Mouse (Mus musculus) frontal cortex, postnatal 10 days (tissue): Measurements from ENCODE around the gene Tenm3.

Experiments used
- DNase-seq, 2 experiments: peaks; one replicate each; pipeline ENCODE4 v3.0.0; 2022; ENCODE audit warnings: low spot score in 2 of 2, mixed read lengths in 1 of 2

Tenm3 gene

GRCm38 (mm10) chr8:48579732-48580131, 264.0 kb downstream of the Tenm3 start:
- DNase-seq: no peak

GRCm38 (mm10) chr8:48579144-48579543, 264.6 kb downstream of the Tenm3 start:
- DNase-seq: no peak

- no peak for DNase-seq
Observed at GRCm38 (mm10) chr8:48572941-48573340, 270.8 kb downstream of the Tenm3 start.

GRCm38 (mm10) chr8:48572345-48572744, 271.4 kb downstream of the Tenm3 start:
- no peak for DNase-seq

GRCm38 (mm10) chr8:48568608-48569007, 275.1 kb downstream of the Tenm3 start:
- DNase-seq: no peak

- peak in 1 of 2 experiments; percentile 23 for DNase-seq
Observed at GRCm38 (mm10) chr8:48567929-48568607, 275.7 kb downstream of the Tenm3 start.

GRCm38 (mm10) chr8:48560227-48560626, 283.5 kb downstream of the Tenm3 start:
- no peak for DNase-seq

GRCm38 (mm10) chr8:48555546-48556141, 288.1 kb downstream of the Tenm3 start:
- peak; percentile 41 to 47 for DNase-seq

- peak; percentile 65 to 74 for DNase-seq
Observed at GRCm38 (mm10) chr8:48554762-48555545, 288.8 kb downstream of the Tenm3 start.

- no peak for DNase-seq
Observed at GRCm38 (mm10) chr8:48553791-48554288, 289.9 kb downstream of the Tenm3 start.

GRCm38 (mm10) chr8:48552306-48552705, 291.4 kb downstream of the Tenm3 start:
- no peak for DNase-seq

- DNase-seq: no peak
Observed at GRCm38 (mm10) chr8:48551370-48551769, 292.4 kb downstream of the Tenm3 start.

GRCm38 (mm10) chr8:48548908-48549307, 294.8 kb downstream of the Tenm3 start:
- DNase-seq: no peak

- no peak for DNase-seq
Observed at GRCm38 (mm10) chr8:48545631-48546030, 298.1 kb downstream of the Tenm3 start.

- DNase-seq: no peak
Observed at GRCm38 (mm10) chr8:48544840-48545239, 298.9 kb downstream of the Tenm3 start.

GRCm38 (mm10) chr8:48542141-48542540, 301.6 kb downstream of the Tenm3 start:
- DNase-seq: no peak

- DNase-seq: no peak
Observed at GRCm38 (mm10) chr8:48540894-48541293, 302.9 kb downstream of the Tenm3 start.

GRCm38 (mm10) chr8:48535833-48536232, 307.9 kb downstream of the Tenm3 start:
- DNase-seq: no peak

GRCm38 (mm10) chr8:48531795-48532194, 312.0 kb downstream of the Tenm3 start:
- DNase-seq: no peak

- no peak for DNase-seq
Observed at GRCm38 (mm10) chr8:48530916-48531570, 312.7 kb downstream of the Tenm3 start.

- DNase-seq: no peak
Observed at GRCm38 (mm10) chr8:48527418-48527817, 316.3 kb downstream of the Tenm3 start.

GRCm38 (mm10) chr8:48522536-48523123, 321.1 kb downstream of the Tenm3 start:
- no peak for DNase-seq
